Mouse (Mus musculus) liver, adult 2 months (tissue): ENCODE data around the gene Isyna1.

ENCODE experiments used
- CTCF ChIP-seq: fragments of 200-500 bp; IDR thresholded peaks from 2 replicates; pipeline ENCODE4 v1.5.1; 2011; ENCODE audit warnings: low read depth, low read length, control low read depth
- POLR2A ChIP-seq: fragments of 200-500 bp; IDR thresholded peaks from 2 replicates; pipeline ENCODE4 v1.6.1; 2011; ENCODE audit warnings: low read length, control low read depth; ENCODE audit not compliant: insufficient read depth; ENCODE audit errors: extremely low read depth

DNA sequence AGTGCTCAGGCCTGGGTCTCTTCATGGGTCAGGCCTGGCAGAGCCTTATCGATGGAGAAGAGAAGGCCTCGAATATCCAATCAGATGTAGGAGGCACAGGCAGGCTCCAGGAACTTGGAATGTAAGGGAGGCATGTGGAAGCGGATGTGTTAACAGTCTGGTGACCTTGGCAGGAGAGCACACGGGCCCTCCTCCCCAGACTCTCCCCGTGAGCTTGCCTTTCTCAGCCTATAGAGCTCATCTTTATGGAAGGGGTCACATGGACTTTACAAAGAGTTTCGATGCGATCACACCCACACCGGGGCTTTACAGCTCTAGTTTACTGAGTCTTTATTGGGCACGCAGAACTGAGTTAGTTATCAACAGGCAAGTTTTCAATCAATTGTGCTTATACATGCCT lies 44.6 kb downstream of the Isyna1 start:
- TF ChIP-seq CTCF, result no peak
- TF ChIP-seq POLR2A, result no peak
